Mouse (Mus musculus): ENCODE measurements around the gene Preb. TPM values are rescaled to one million over a fixed set of nuclear protein-coding genes. Genes with fewer than 3 reads are reported as not detected.

Preb gene
- polyA plus RNA-seq, 1 experiment: 214 TPM

- peaks cover 5% of the 10 kb centered on the region for H3K4me1 ChIP-seq (ENCODE audit: control insufficient read depth, insufficient read depth, low read length)
- no peak for TF ChIP-seq POLR2A (IDR thresholded peaks at IDR 0.05; ENCODE audit: borderline replicate concordance, control insufficient read depth, low read depth, low read length)
- TF ChIP-seq CTCF (IDR thresholded peaks at IDR 0.05; ENCODE audit: control insufficient read depth, insufficient read depth, low read length): no peak
- no peak overlapping the region for H3K4me3 ChIP-seq (replicated peaks; ENCODE audit: control insufficient read depth, low read depth, low read length)
- H3K27ac ChIP-seq (ENCODE audit: control insufficient read depth, insufficient read depth, low read depth, low read length, poor library complexity): no peak overlapping the region
- WGBS: 61% methylated on average over 5 of the region's 5 CpGs
These were observed 48.0 kb downstream of the Preb start for GRCm38 (mm10) chr5:30912156-30912555.

DNA sequence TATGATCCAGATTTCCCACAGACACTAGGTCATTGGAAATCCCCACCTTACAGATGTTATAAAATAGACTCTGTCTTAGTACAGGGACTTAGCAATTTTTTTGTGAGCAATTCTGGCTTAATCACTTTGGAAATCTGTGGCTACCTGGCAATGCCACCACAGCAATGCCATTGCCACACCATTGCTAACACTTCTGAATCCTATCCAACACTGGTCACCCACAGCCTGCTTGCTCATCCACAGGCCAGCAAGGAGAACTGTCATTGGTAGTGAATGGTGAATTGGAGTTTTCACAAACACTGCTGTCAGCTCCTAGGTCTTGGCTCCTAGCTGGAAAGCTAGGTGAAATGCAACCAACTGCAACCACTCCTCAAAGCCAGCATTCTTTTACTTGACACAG, 49.7 kb downstream of the Preb start:
- H3K4me3 ChIP-seq (replicated peaks; ENCODE audit: control insufficient read depth, low read depth, low read length): no peak overlapping the region
- no peak for TF ChIP-seq POLR2A (IDR thresholded peaks at IDR 0.05; ENCODE audit: borderline replicate concordance, control insufficient read depth, low read depth, low read length)
- H3K4me1 ChIP-seq (ENCODE audit: control insufficient read depth, insufficient read depth, low read length): peaks cover 3% of the 10 kb centered on the region
- no peak overlapping the region for H3K27ac ChIP-seq (ENCODE audit: control insufficient read depth, insufficient read depth, low read depth, low read length, poor library complexity)

GRCm38 (mm10) chr5:30909863-30910262, 50.3 kb downstream of the Preb start:
- Histone ChIP-seq H3K4me1 (ENCODE audit: control insufficient read depth, insufficient read depth, low read length) (peaks cover 1% of the 10 kb centered on the region; the same call in 1 of the 2 replicates), H3K4me3 (replicated peaks; ENCODE audit: control insufficient read depth, low read depth, low read length) (no peak overlapping the region), H3K27ac (ENCODE audit: control insufficient read depth, insufficient read depth, low read depth, low read length, poor library complexity) (no peak overlapping the region)
- 91% methylated on average over 7 of the region's 7 CpGs for WGBS
- TF ChIP-seq POLR2A (IDR thresholded peaks at IDR 0.05; ENCODE audit: borderline replicate concordance, control insufficient read depth, low read depth, low read length) (no peak), CTCF (IDR thresholded peaks at IDR 0.05; ENCODE audit: control insufficient read depth, insufficient read depth, low read length) (no peak)

- no peak for TF ChIP-seq CTCF (IDR thresholded peaks at IDR 0.05; ENCODE audit: control insufficient read depth, insufficient read depth, low read length)
- TF ChIP-seq POLR2A (IDR thresholded peaks at IDR 0.05; ENCODE audit: borderline replicate concordance, control insufficient read depth, low read depth, low read length): no peak
- WGBS: 67% methylated on average over 7 of the region's 7 CpGs
- Histone ChIP-seq H3K27ac (ENCODE audit: control insufficient read depth, insufficient read depth, low read depth, low read length, poor library complexity) (no peak overlapping the region), H3K4me1 (ENCODE audit: control insufficient read depth, insufficient read depth, low read length) (peaks cover 1% of the 10 kb centered on the region; the same call in 1 of the 2 replicates), H3K4me3 (replicated peaks; ENCODE audit: control insufficient read depth, low read depth, low read length) (no peak overlapping the region)
These were observed 50.9 kb downstream of the Preb start for GRCm38 (mm10) chr5:30909300-30909659.

DNA sequence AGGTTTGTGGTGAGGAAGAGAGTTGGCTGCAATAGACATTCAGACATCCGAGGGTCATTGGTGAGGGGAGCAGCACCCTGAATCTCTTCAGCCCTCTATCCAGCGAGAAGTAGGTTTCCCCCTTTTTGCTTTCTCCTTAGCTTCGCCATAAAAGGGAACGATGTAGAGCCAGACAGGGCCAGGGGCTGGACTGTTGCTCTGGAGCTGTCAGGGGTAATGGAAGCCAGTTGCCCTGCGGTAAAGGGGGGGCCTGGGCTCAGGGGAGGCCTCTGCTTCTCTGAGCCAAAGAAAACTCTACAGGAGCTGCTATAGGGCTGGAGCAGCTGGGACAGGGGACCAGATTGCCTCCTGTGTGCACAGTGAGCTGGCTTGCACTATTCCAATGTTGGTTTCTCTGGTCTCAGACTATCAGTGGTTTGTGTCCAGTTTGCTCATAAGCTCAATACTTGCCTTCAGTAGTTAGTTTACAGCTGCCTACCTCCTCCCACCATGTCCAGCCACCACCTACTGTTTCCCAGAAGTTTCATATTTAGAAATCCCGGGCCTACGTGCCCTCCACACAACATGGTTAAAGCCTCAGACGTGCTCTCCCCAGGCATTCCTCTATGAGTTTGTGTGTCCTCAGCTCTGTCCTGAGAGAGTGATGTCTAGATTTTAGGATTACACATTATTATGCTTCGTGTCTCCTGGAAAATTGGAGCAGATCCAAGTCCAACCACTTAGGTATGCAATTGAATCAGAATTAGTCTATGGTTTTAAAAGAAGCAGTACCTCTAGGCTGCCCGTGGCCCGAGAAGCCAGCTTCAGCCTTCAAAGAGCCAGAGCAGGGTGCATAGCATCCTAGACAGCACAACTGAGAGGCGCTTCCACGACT, 51.5 kb downstream of the Preb start:
- Histone ChIP-seq H3K4me3 (replicated peaks; ENCODE audit: control insufficient read depth, low read depth, low read length) (peak overlapping the region; percentile 73), H3K27ac (ENCODE audit: control insufficient read depth, insufficient read depth, low read depth, low read length, poor library complexity) (no peak overlapping the region; the same call in 1 of the 2 replicates), H3K4me1 (ENCODE audit: control insufficient read depth, insufficient read depth, low read length) (peaks cover 1% of the 10 kb centered on the region; the same call in 1 of the 2 replicates)
- TF ChIP-seq POLR2A (IDR thresholded peaks at IDR 0.05; ENCODE audit: borderline replicate concordance, control insufficient read depth, low read depth, low read length): no peak
- no peak for TF ChIP-seq CTCF (IDR thresholded peaks at IDR 0.05; ENCODE audit: control insufficient read depth, insufficient read depth, low read length)
- WGBS: 54% methylated on average over 13 of the region's 13 CpGs

DNA sequence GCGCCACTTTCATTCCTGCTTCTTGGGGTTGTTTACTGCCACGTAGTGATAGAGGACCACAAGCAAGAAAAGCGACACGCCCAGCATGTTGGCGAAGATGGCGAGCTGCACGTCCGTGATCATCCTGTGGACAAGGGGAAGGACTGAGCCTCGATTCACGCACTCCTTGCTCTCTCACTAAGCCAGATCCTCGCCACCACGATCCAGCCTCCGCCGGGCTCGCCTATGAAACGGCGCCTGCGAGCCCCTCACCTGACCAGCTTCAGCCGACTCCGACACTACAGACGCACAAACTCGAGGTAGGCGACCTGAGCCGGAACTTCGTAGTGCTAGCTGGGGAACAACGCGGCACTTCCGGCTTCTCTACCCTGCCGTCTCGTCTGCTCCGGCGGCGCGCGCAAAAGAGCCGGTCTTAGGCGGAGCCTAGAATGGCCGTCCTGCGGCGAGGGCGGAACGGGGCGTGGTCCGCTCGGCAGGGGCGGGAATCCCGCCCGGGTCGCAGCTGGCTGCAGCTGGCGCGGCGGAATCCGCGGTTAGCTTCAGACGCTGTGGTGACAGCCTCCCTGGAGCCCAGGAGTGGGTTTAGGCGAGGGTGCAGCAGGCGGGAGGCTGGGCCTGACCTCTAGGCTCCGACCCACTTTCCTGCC, 52.6 kb downstream of the Preb start, which contains the start of gene Ost4:
Gene Ost4, minus strand, starts transcription at position 376 of the 647 bp plus-strand sequence.
- Histone ChIP-seq H3K4me3 (replicated peaks; ENCODE audit: control insufficient read depth, low read depth, low read length) (peak within 1 kb of the TSS; percentile 85), H3K4me1 (ENCODE audit: control insufficient read depth, insufficient read depth, low read length) (peaks cover 1% of the 10 kb centered on the region; the same call in 1 of the 2 replicates), H3K27ac (ENCODE audit: control insufficient read depth, insufficient read depth, low read depth, low read length, poor library complexity) (peak within 1 kb of the TSS; percentile 83)
- TF ChIP-seq POLR2A (IDR thresholded peaks at IDR 0.05; ENCODE audit: borderline replicate concordance, control insufficient read depth, low read depth, low read length) (peak; percentile 77; the same call in 1 of the 2 replicates), CTCF (IDR thresholded peaks at IDR 0.05; ENCODE audit: control insufficient read depth, insufficient read depth, low read length) (no peak)
- WGBS: under 1% methylated on average over 58 of the region's 58 CpGs

DNA sequence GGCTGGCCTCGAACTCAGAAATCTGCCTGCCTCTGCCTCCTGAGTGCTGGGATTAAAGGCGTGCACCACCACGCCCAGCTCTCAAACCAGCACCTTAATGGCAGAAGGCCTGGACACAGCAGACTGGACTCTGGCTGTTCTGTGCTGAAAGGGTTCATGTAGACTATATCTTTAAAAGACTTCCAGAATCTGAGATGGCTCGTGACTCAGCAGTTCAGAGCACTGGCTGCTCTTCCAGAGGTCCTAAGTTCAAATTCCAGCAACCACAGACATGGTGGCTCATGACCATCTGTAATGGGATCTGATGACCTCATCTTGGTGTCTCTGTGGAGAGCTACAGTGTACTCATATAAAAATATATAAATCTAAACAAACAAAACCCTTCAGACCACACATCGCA, 58.3 kb downstream of the Preb start:
- H3K27ac ChIP-seq (ENCODE audit: control insufficient read depth, insufficient read depth, low read depth, low read length, poor library complexity): no peak overlapping the region
- TF ChIP-seq CTCF (IDR thresholded peaks at IDR 0.05; ENCODE audit: control insufficient read depth, insufficient read depth, low read length): no peak
- TF ChIP-seq POLR2A (IDR thresholded peaks at IDR 0.05; ENCODE audit: borderline replicate concordance, control insufficient read depth, low read depth, low read length): no peak
- peaks cover 1% of the 10 kb centered on the region; the same call in 1 of the 2 replicates for H3K4me1 ChIP-seq (ENCODE audit: control insufficient read depth, insufficient read depth, low read length)
- H3K4me3 ChIP-seq (replicated peaks; ENCODE audit: control insufficient read depth, low read depth, low read length): no peak overlapping the region
- WGBS: 86% methylated on average over 5 of the region's 5 CpGs

Other genes starting within 250 kb of the Preb start
- 0.40 TPM in 1 of 2 replicates, not detected in the other for gene Dpysl5, start 248.8 kb downstream of the Preb start, polyA plus RNA-seq (2011; ENCODE audit: insufficient read depth, insufficient read length, low replicate concordance, missing spikeins)
- gene Mapre3, start 145.7 kb downstream of the Preb start, polyA plus RNA-seq (2011; ENCODE audit: insufficient read depth, insufficient read length, low replicate concordance, missing spikeins): 1.3 and 2.4 TPM in 2 replicates
- gene Tmem214, start 92.3 kb downstream of the Preb start, polyA plus RNA-seq (2011; ENCODE audit: insufficient read depth, insufficient read length, low replicate concordance, missing spikeins): 15.3 and 29.1 TPM in 2 replicates
- 5.4 and 6.2 TPM in 2 replicates for gene Agbl5, start 71.7 kb downstream of the Preb start, polyA plus RNA-seq (2011; ENCODE audit: insufficient read depth, insufficient read length, low replicate concordance, missing spikeins)
- gene Ost4, start 52.6 kb downstream of the Preb start, polyA plus RNA-seq (2011; ENCODE audit: insufficient read depth, insufficient read length, low replicate concordance, missing spikeins): 147 and 148 TPM in 2 replicates
- gene Emilin1, start 47.0 kb downstream of the Preb start, polyA plus RNA-seq (2011; ENCODE audit: insufficient read depth, insufficient read length, low replicate concordance, missing spikeins): 9.3 and 17.6 TPM in 2 replicates
- 42.6 and 45.4 TPM in 2 replicates for gene Khk, start 38.9 kb downstream of the Preb start, polyA plus RNA-seq (2011; ENCODE audit: insufficient read depth, insufficient read length, low replicate concordance, missing spikeins)
- gene Cgref1, start 14.8 kb downstream of the Preb start, polyA plus RNA-seq (2011; ENCODE audit: insufficient read depth, insufficient read length, low replicate concordance, missing spikeins): 1.0 TPM in 1 of 2 replicates, not detected in the other
- not detected in 2 replicates for gene Tcf23, start 8.3 kb upstream of the Preb start, polyA plus RNA-seq (2011; ENCODE audit: insufficient read depth, insufficient read length, low replicate concordance, missing spikeins)
- 53.2 and 95.6 TPM in 2 replicates for gene Atraid, start 88.0 kb upstream of the Preb start, polyA plus RNA-seq (2011; ENCODE audit: insufficient read depth, insufficient read length, low replicate concordance, missing spikeins)
- 1.6 and 3.6 TPM in 2 replicates for gene Slc5a6, start 88.6 kb upstream of the Preb start, polyA plus RNA-seq (2011; ENCODE audit: insufficient read depth, insufficient read length, low replicate concordance, missing spikeins)
- gene Cad, start 94.4 kb upstream of the Preb start, polyA plus RNA-seq (2011; ENCODE audit: insufficient read depth, insufficient read length, low replicate concordance, missing spikeins): 9.7 and 21.8 TPM in 2 replicates
- gene Dnajc5g, start 145.9 kb upstream of the Preb start, polyA plus RNA-seq (2011; ENCODE audit: insufficient read depth, insufficient read length, low replicate concordance, missing spikeins): not detected in 2 replicates
- not detected in 2 replicates for gene Slc30a3, start 147.9 kb upstream of the Preb start, polyA plus RNA-seq (2011; ENCODE audit: insufficient read depth, insufficient read length, low replicate concordance, missing spikeins)
- not detected in 2 replicates for gene Trim54, start 156.4 kb upstream of the Preb start, polyA plus RNA-seq (2011; ENCODE audit: insufficient read depth, insufficient read length, low replicate concordance, missing spikeins)
- gene Ucn, start 178.5 kb upstream of the Preb start, polyA plus RNA-seq (2011; ENCODE audit: insufficient read depth, insufficient read length, low replicate concordance, missing spikeins): not detected in 2 replicates
- gene Mpv17, start 193.9 kb upstream of the Preb start, polyA plus RNA-seq (2011; ENCODE audit: insufficient read depth, insufficient read length, low replicate concordance, missing spikeins): 5.3 and 14.4 TPM in 2 replicates
- gene Gm29609, start 219.6 kb upstream of the Preb start, polyA plus RNA-seq (2011; ENCODE audit: insufficient read depth, insufficient read length, low replicate concordance, missing spikeins): 2.0 TPM in 1 of 2 replicates, not detected in the other
- gene Gtf3c2, start 219.8 kb upstream of the Preb start, polyA plus RNA-seq (2011; ENCODE audit: insufficient read depth, insufficient read length, low replicate concordance, missing spikeins): 32.1 and 67.3 TPM in 2 replicates
- gene Snx17, start 232.9 kb upstream of the Preb start, polyA plus RNA-seq (2011; ENCODE audit: insufficient read depth, insufficient read length, low replicate concordance, missing spikeins): 32.5 and 42.0 TPM in 2 replicates
- 21.7 and 57.4 TPM in 2 replicates for gene Eif2b4, start 233.1 kb upstream of the Preb start, polyA plus RNA-seq (2011; ENCODE audit: insufficient read depth, insufficient read length, low replicate concordance, missing spikeins)
- 28.8 and 54.0 TPM in 2 replicates for gene Zfp513, start 241.9 kb upstream of the Preb start, polyA plus RNA-seq (2011; ENCODE audit: insufficient read depth, insufficient read length, low replicate concordance, missing spikeins)